Mouse (Mus musculus) bone marrow macrophage, adult 2 months (primary cell): Measurements from ENCODE around the gene Prkcz.

Source experiments
- CTCF ChIP-seq: IDR thresholded peaks from 2 replicates; pipeline ENCODE4 v1.5.1; 2012; ENCODE audit warnings: low read depth, mild to moderate bottlenecking, low read length, moderate library complexity
- POLR2A ChIP-seq: IDR thresholded peaks from 2 replicates; pipeline ENCODE4 v1.6.1; 2012; ENCODE audit warnings: mild to moderate bottlenecking, low read depth, low read length, borderline replicate concordance

DNA sequence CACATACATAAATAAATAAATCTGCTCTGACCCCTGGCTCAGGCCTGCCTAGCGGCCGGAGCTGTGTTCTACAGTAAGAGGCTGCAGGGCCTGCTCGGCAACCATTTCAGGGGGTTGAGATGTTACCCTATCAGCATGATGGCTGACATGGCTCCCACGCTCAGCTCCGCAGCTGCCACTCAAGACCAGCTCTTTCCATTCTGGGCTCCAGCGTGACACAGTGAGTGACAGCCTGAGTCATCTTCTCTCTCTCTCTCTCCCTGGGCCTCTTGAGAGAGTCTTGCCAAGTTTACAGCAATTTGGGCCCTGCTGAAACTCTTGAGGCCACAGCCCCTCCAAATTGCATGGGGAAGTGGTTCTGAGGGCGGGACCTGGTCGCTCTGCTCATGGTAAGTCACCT lies 79.5 kb downstream of the Prkcz start:
- TF ChIP-seq CTCF (no peak), POLR2A (no peak)
